Mouse (Mus musculus): ENCODE data around the gene E2f4.

The E2f4 gene

DNA sequence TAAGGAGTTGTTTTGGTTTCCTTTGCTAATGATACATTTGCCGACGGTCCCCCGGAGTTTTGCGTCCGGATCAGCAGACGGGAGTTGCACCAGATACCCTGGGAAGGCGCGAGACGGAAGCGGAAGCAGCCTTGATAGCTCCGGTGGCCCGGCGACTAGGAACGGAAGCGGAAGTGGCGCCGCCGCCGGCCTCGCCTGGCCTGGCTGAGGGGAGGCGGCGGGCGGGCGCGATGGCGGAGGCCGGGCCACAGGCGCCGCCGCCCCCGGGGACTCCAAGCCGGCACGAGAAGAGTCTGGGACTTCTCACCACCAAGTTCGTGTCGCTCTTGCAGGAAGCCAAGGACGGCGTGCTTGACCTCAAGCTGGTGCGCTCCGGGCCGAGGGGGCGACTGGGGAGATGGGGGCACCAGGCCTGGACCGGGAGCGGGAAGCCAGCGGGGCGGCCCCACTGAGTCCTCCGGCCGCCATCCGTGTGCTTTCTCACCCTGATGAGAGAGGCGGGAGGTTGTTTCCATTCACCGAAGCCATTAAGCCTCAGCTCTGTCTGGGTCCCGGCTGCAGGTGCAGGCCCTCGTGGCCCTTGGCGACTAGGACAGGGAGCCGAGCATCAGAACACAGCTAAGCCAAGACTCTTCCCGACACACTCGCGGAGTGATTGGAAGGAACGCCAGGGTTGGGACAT is at the start of gene E2f4:
E2f4 (plus strand) TSS at position 153 of the 682 bp plus-strand sequence.
- peak; percentile 94 for DNase-seq (ENCODE audit: low spot score in 2 of 2)

GRCm38 (mm10) chr8:105251954-105252353 is 45.5 kb upstream of the E2f4 start:
- DNase-seq (ENCODE audit: low spot score in 2 of 2), result no peak

DNA sequence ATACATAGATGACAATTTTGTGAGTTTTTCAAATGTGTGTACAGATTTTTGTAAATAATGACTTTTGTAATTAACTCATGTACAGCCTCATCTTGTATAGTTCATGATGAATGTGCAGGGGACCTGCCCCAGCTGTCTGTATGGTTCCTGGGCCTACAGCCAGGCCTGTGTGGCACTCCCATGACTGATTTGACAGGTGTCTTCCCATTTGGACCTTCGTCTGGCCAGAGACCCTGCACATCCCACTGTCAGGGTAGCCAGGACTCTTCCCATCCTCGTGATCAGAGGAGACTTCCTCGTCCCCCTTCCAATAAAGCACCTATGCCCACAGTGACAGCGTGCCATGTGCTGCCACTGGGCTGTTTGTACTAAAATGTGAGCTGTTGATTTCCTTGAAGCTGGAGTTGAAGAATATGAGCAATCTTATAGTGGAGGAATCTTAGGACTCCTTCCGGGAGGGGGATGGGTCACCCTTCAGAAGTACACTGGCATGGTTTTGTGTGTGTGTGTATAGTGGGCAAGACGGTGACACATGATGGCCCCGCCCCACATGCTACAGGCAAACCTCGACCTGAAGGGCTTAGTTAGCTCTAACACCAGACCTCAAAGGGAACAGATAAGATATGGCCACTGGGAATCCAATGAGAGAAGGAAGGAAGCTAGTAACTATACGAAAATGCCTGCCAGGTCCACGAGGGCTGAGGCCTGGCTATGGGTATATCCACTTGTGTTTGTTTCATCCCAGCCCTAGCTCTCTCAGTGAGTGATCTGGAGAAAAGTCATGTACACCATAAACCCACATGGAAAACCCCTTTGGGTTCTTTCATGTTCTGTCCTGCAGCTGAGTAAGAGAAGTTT is 44.6 kb upstream of the E2f4 start:
- no peak for DNase-seq (ENCODE audit: low spot score in 2 of 2)

- no peak for DNase-seq (ENCODE audit: low spot score in 2 of 2)
Measured at GRCm38 (mm10) chr8:105253766-105254151, 43.7 kb upstream of the E2f4 start.

DNA sequence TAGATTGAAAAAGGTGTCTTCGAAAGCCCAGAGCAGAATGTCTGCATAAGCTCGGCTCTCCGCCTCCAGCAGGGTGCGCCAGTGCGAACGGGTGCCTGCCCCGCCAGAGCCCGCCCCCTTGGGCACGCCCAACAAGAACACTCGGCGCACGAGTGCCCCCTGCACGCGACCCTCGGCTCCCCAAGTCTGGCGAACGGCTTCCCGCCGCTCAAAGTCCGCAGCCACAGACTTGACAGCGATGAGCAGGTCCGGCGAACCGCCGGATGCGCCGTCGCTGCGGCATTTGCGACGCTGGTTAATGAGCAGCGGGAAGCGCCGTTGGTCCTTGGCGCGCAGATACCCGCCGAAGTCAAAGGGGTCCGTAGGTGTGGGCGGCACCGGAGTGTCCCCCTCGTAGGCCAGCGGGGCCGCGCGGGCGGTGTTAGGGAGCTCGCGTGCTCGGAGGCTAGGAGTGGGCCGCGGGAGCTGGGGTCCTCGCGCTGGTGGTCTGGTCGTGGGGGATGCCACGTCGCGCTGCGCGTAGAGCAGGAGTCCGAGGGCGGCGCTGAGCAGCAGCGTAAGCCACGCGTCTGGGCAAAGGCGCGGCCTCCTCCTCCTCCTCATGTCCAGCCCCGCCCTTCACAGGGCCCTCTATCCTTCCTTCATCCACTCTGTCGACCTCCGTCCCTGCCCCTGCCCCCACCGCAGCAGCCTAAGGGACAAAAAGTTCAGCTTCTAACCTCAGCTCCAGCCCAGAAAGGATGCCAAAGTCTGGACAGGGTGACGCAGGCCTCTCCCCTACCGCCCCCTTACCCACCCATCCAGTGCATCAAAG is 43.1 kb upstream of the E2f4 start:
- DNase-seq (ENCODE audit: low spot score in 2 of 2), result peak; percentile 88 to 92

DNA sequence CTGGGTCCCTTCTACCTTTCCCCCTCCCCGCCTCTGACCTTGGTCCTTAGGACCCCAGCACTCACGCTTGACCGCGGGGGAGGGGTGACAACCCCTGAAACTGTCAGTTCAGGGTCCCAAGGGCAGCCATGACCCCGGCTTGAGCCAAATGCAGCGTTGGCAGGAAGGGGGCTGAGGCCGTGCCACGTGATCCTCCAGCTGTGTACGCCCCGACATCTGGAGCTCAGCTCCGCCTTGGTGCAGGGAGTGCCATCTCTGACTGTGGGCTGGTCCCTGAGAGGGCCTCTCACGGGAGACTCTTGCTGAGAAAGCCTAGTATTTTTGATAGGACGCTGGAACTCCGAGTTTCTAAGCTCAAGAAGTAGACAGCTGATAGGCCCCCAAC is 42.5 kb upstream of the E2f4 start, which contains the start of gene B3gnt9:
B3gnt9 (minus strand) TSS at position 188 of the 385 bp plus-strand sequence.
- DNase-seq (ENCODE audit: low spot score in 2 of 2), result no peak

DNA sequence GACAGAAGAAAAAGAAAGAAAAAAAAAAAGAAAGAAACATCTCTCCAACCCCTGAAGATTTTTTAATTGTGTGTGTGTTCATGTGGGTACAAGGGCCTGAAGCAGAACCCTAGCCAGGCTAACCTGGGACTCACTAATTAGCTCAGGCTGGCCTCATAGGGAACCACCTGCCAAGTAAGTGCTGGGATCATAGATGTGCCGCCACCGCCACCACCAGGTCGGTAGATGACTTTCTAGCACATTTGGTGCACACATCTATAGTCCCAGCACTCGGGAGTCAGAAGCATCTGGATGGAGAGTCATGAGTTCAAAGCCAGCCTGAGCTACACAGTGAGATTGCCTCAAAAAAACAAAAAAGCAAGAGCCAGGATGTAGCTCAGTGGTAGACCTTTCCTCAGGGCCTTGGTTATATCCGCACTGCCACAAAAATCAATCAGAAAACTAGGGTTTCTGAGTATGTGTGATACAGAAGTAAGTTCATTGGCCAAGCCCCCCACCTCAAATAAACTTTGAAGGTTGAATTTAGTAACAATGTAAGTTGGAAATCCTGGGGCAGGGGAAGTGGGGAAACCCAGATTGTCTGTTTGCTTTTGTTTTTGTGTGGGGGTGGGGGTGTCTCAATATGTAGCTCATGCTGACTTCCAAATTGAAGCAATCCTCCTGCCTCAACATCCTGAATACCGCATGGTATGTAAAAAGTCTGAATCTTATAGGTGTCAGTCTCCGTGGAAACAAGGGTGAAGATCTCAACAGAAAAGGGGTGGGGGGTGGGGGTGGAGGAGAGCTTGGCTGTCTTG is 39.9 kb upstream of the E2f4 start:
- DNase-seq (ENCODE audit: low spot score in 2 of 2), result no peak

GRCm38 (mm10) chr8:105258911-105259720 is 38.3 kb upstream of the E2f4 start:
- no peak for DNase-seq (ENCODE audit: low spot score in 2 of 2)

- DNase-seq (ENCODE audit: low spot score in 2 of 2), result peak; percentile 63 to 67
Measured at GRCm38 (mm10) chr8:105259721-105260320, 37.6 kb upstream of the E2f4 start.

GRCm38 (mm10) chr8:105260371-105261099 is 36.9 kb upstream of the E2f4 start:
- DNase-seq (ENCODE audit: low spot score in 2 of 2), result no peak

DNA sequence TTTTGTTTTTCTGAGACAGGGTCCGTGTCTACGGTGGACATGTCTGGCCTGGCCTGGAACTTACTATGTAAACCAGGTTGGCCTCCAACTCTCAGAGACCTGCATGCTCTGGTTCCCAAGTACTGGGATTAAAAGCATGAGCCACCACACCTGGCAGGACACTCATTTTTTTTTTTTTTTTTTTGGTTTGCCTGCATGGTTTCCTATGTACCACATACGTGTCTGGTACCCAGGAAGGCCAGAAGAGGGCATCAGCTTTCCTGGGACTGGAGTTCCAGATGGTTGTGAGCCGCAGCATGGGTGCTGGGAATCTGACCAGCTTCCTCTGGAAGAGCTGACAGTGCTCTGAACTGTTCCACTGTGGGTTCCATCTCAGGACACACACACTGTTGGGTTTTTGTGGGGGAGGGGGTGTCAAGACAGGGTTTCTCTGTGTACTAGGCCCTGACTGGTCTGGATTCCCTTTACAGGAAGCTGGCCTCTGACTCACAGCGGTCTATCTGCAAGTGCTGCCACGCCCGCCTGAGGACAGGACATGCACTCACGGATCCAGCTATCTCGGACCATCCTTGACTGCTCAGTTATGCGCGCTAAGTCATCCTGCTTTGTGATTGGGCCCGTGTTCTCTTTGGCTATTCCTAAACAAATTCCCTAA is 36.0 kb upstream of the E2f4 start:
- DNase-seq (ENCODE audit: low spot score in 2 of 2), result no peak

DNA sequence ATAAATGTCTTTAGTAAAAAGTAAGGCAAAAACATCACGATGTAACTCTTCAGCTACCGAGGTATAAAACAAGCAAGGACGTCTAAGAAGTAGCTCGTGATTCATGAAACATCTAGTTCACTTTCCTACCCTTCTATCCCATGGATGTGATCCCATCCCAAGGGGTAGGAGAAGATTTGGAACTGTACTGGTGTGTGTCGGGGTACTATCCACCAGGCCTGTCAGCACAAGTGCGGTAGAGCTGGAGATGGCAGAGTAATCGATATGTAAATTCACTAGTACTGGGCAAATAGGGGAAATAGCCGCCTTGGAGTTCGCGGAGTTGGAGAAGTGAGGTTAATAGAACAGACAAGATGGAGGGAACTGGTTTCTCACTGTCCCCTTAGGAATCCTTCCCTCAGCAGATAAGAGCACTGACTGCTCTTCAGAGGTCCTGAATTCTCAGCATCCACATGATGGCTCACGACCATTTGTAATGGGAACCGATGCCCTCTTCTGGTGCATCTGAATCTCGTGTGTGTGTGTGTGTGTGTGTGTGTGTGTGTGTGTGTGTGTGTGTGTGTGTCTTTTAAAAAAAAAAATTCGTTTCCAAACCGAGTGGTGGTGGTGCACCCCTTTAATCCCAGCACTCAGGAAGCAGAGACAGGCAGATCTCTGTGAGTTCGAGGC is 34.1 kb upstream of the E2f4 start:
- no peak for DNase-seq (ENCODE audit: low spot score in 2 of 2)

GRCm38 (mm10) chr8:105264024-105264982 is 33.2 kb upstream of the E2f4 start, which contains the start of the genes Tradd and Fbxl8:
Gene Tradd (minus strand): TSS chr8:105264609.
Gene Fbxl8 (plus strand): TSS chr8:105264648.
- DNase-seq (ENCODE audit: low spot score in 2 of 2), result peak in 1 of 2 experiments; percentile 54

- DNase-seq (ENCODE audit: low spot score in 2 of 2), result no peak
Measured at GRCm38 (mm10) chr8:105265128-105265527, 32.3 kb upstream of the E2f4 start.

DNA sequence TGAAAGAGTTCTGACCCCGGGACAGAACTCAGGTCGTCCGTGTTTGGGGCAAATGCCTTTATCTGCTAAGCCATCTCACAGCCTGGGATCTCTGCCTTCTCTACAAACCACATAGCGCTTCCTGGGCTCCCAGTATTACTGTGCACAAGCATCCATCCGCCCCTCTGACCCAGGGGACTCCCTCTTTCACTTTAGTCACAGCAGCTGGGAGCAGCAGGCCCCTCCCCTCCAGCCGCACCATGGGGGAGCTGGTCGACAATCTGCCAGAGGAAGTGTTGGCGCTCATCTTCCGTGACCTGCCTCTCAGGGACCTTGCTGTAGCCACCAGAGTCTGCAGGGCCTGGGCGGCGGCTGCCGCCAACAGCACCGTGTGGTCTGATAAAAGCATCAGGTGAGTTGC is 30.7 kb upstream of the E2f4 start:
- no peak for DNase-seq (ENCODE audit: low spot score in 2 of 2)

DNA sequence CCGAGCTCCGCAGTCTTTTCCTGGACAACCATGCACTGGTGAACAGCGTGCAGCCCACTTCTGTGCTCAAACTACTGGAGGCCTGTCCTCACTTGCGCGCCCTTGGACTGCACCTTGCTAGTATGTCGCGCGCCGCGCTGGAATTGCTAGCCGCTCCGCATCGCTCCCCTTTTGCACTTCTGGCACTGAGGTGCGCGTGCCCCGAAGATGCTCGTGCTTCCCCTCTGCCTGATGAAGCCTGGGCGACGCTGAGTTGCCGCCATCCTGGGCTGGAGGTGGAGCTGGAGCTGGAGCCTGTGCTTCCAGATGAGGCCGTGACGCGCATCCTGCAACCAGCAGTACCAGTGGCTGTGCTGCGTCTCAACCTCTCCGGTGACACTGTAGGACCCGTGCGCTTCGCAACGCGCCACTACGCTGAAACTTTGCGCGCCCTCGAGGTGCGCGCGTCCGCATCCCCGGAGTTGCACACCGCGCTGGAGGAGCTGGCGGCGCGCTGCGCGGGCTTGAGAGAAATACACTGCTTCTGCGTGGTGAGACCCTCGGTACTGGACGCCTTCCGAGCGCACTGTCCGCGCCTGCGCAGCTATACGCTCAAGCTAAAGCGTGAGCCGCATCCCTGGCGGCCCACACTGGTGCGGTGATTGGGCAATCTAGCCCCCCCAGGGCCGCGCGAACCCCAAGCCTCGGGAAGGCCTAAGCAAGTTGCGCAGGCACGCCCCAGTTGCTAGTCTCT is 29.0 kb upstream of the E2f4 start:
- DNase-seq (ENCODE audit: low spot score in 2 of 2), result peak; percentile 86 to 90

All from right cerebral cortex, adult 2 months (tissue).